Mouse (Mus musculus) neutrophil, adult 59 days (primary cell): Measurements from ENCODE around the gene Cdc45. TPM values are rescaled to one million over a fixed set of nuclear protein-coding genes. Genes with fewer than 3 reads are reported as not detected.

ENCODE experiments used
- total RNA-seq, 2 experiments: library from RNA; stranded (reverse); gene quantifications; 1 replicate in 1 of 2; 2 replicates in 1 of 2; pipeline ENCODE4 v1.2.4; 2023

The Cdc45 gene
- total RNA-seq = 10 to 100 TPM; 36.6 to 36.7 TPM

DNA sequence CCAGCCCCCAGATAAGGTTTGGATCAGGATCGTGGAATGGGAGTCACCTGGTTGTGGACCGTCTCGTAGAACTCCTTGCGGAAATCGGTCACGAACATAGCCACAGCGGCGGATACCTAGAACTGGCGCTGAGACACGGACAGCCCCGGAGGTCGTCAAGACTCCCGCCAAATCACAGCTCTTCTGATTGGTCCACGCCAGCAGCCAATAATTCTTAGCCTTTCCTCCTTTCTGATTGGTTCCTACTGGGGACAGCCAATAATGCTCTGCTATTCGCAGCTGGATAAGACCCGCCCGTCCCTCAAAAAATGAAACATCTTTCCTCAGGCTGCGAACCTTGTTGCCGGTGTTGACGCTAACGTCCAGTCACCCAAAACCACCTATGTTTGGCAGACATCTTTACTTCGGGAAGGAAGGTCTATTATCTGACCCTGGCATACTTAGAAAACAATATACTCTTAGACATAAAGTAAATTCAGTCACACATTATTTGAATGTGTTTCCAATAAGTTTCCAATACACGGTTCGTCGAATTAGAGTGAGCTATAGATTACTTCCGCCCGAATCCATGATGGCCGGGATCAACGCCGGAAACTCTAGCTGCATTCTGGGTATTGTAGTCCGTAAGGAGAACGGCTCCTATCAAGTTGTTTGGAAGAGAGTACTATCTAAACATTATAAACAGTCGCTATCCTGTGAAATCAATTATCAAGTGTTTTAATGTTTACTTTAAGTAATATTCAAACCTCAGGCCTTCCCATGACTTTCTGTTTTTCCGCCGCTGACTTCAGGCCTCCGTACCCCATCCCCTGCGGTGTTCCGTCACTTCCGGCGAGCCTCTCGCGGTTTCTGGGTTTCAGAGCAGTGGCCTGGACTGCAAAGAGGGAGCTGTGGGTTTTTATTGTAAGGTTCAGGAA lies at the start of gene Cdc45, which contains the start of gene Ufd1:
Cdc45 (minus strand) TSS at position 520 of the 917 bp plus-strand sequence.
Ufd1 (plus strand) TSS at position 312 of the 917 bp plus-strand sequence.

DNA sequence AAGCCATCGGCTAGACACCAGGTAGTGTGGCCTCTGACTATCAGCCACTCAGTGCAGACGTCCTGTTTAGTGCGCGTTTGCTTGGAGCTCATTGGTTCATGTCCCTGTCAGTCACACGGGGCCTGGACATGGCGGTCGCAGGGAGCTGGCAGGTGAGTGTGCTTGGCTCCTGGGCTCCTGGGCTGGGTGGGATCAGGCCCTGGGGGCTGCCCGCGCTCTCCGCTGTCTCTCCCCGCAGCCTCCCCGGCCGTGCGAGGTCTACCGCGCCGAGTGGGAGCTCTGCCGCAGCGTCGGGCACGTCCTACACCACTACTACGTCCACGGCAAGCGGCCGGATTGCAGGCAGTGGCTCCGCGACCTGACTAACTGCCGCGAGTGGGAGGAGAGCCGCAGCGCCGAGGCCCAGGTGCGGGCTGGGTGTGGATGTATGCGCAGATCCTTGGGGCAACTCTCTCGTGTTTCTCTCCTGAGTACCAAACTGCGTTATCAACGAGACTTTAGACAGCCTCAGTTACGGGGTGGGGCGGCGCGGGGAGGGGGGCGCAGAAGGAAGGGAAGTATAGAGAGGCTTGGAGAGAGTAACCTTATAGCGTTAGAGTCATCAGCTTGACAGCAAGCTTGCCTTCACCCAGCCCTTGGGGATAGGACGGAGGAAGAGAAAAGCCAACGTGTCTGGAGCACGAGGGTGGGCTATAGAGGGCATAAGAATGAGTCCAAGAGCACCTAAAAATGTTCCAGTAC lies 24.9 kb upstream of the Cdc45 start, which contains the start of the genes 2510002D24Rik and Gm28539:
2510002D24Rik (plus strand) TSS at position 111 of the 741 bp plus-strand sequence.
Gm28539 (plus strand) TSS at position 117 of the 741 bp plus-strand sequence.

DNA sequence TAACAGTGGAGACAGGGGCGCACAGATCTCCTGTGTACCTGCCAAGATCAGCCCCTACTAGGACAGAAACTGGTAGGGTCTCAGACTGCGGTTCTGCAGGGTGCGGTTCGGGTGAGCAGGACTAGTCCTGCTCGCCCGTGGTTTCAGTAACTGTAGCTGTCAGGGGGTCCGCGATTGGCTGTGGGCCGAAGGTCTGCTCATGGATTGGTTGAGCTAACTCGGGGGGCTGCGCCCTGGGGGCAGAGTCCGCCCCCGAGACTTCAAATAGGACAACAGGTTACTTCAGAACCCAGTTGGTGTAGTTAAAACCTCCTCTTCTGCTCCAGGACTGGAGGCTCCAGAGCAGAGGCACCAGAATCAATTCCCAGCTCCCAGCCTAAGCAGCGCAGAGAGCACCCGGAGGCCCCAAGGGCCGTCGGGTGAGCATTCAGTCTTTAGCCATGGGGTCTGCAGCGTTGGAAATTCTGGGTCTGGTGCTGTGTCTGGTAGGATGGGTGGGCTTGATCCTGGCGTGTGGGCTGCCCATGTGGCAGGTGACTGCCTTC lies 35.2 kb downstream of the Cdc45 start, which contains the start of gene Cldn5:
Cldn5 (plus strand) TSS at position 292 of the 545 bp plus-strand sequence.

Other genes starting within 250 kb of the Cdc45 start
- gene Tbx1, start 221.3 kb downstream of the Cdc45 start, total RNA-seq = not detected
- under 1 TPM in 1 of 2 experiments, not detected in 1; 0.86 TPM for gene Gp1bb, start 189.6 kb downstream of the Cdc45 start, total RNA-seq
- gene Gm49601, start 185.6 kb downstream of the Cdc45 start, total RNA-seq = 10 to 100 TPM; 57.0 to 57.7 TPM
- gene Sept5, start 182.0 kb downstream of the Cdc45 start, total RNA-seq = 100 to 1,000 TPM; 177 to 200 TPM
- gene Cldn5, start 35.1 kb downstream of the Cdc45 start, total RNA-seq = under 1 TPM in 1 of 2 experiments, not detected in 1; 0.35 TPM
- 10 to 100 TPM; 61.3 to 67.0 TPM for gene Ufd1, start 208 bp downstream of the Cdc45 start, total RNA-seq
- 1 to 10 TPM; 6.6 to 9.2 TPM for gene 2510002D24Rik, start 24.6 kb upstream of the Cdc45 start, total RNA-seq
- gene Gm28539, start 24.6 kb upstream of the Cdc45 start, total RNA-seq = 1 to 10 TPM; 3.6 to 7.0 TPM
- 10 to 100 TPM; 25.3 to 27.8 TPM for gene Mrpl40, start 64.9 kb upstream of the Cdc45 start, total RNA-seq
- 10 to 100 TPM; 45.9 to 50.2 TPM for gene Hira, start 65.0 kb upstream of the Cdc45 start, total RNA-seq